Mouse (Mus musculus): Measurements from ENCODE around the gene H2-M11. TPM values are rescaled to one million over a fixed set of nuclear protein-coding genes. Genes with fewer than 3 reads are reported as not detected.

H2-M11 gene
- polyA plus RNA-seq (2015; fragmentation: Nextera tagmentation; extraction: Ambion mirVana) = not detected in 2 replicates

DNA sequence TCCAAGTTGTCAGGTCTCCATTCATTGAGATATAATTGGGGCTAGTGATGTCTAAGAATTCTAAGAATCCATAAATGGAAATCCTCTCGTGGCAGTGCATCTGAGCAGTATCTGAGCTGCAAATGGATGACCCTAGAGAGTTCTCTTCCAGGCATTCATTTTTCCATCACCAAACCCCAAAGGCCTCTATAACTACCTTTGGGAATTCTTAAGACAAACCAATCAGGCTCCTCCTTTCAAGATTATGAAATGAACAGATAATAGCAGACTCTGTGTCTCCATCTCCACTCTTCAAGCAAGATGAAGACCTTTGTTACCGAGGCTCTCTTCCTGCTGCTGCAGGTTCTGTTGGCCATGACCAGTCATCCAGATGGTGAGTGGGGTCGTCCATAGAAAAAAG, at the start of gene H2-M11:
H2-M11 (plus strand) TSS at position 301 of the 400 bp plus-strand sequence.
- ATAC-seq (ENCODE audit: low read depth) = no peak
- DNase-seq = no peak
- Histone ChIP-seq H3K27me3 (no peaks in the 10 kb centered on the region), H3K9ac (no peak within 1 kb of the TSS), H3K27ac (no peak within 1 kb of the TSS), H3K36me3 (no peaks in the 10 kb centered on the region), H3K4me1 (replicated peaks) (no peaks in the 10 kb centered on the region), H3K9me3 (replicated peaks) (no peaks in the 10 kb centered on the region), H3K4me3 (replicated peaks) (no peak within 1 kb of the TSS), H3K4me2 (no peak within 1 kb of the TSS)
- WGBS (ENCODE audit: insufficient replicate concordance) = 30% methylated on average over 3 of the region's 3 CpGs

- no peak overlapping the region for H3K4me3 ChIP-seq (replicated peaks)
- ATAC-seq (ENCODE audit: low read depth) (no peak), DNase-seq (no peak)
- no peaks in the 10 kb centered on the region for H3K4me1 ChIP-seq (replicated peaks)
- no peak overlapping the region for H3K9ac ChIP-seq
- 3% methylated on average over 1 of the region's 1 CpGs for WGBS (ENCODE audit: insufficient replicate concordance)
- no peaks in the 10 kb centered on the region for H3K36me3 ChIP-seq
- H3K4me2 ChIP-seq = no peak overlapping the region
- no peaks in the 10 kb centered on the region for H3K27me3 ChIP-seq
- H3K9me3 ChIP-seq (replicated peaks) = no peaks in the 10 kb centered on the region
- H3K27ac ChIP-seq = no peak overlapping the region
These were observed 46.4 kb upstream of the H2-M11 start for GRCm38 (mm10) chr17:36500435-36500834.

DNA sequence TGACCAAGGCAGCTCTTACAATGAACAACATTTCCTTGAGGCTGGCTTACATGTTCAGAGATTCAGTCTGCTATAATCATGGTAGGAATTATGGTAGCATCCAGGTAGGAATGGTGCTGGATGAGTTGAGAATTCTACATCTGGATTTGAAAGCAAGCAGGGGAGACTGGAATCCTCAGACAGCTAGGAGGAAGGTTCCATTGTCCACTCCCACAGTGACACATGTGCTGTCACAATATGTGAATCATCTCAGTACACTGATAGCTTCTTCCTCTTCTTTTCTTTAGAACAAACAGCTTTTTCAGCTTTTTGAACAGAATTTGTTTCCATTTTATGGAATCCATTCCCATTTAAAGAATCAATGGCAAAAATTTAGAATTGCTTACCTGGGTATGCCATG, 43.0 kb upstream of the H2-M11 start:
- Histone ChIP-seq H3K4me1 (replicated peaks) (no peaks in the 10 kb centered on the region), H3K4me3 (replicated peaks) (no peak overlapping the region), H3K27me3 (no peaks in the 10 kb centered on the region), H3K9ac (no peak overlapping the region), H3K4me2 (no peak overlapping the region), H3K36me3 (no peaks in the 10 kb centered on the region), H3K27ac (no peak overlapping the region), H3K9me3 (replicated peaks) (no peaks in the 10 kb centered on the region)
- ATAC-seq (ENCODE audit: low read depth) (no peak), DNase-seq (no peak)

Other genes with a start within 250 kb of the H2-M11 start
- gene H2-M10.1, start 220.9 kb upstream of the H2-M11 start, polyA plus RNA-seq (2015; fragmentation: Nextera tagmentation; extraction: Ambion mirVana) = not detected in 2 replicates
- not detected in 2 replicates for gene H2-M10.3, start 178.7 kb upstream of the H2-M11 start, polyA plus RNA-seq (2015; fragmentation: Nextera tagmentation; extraction: Ambion mirVana)
- not detected in 2 replicates for gene H2-M10.4, start 84.7 kb upstream of the H2-M11 start, polyA plus RNA-seq (2015; fragmentation: Nextera tagmentation; extraction: Ambion mirVana)
- gene H2-M9, start 95.6 kb downstream of the H2-M11 start, polyA plus RNA-seq (2015; fragmentation: Nextera tagmentation; extraction: Ambion mirVana) = not detected in 2 replicates
- not detected in 2 replicates for gene H2-M1, start 125.1 kb downstream of the H2-M11 start, polyA plus RNA-seq (2015; fragmentation: Nextera tagmentation; extraction: Ambion mirVana)
- not detected in 2 replicates for gene H2-M10.5, start 225.8 kb downstream of the H2-M11 start, polyA plus RNA-seq (2015; fragmentation: Nextera tagmentation; extraction: Ambion mirVana)